Mouse (Mus musculus) neural tube, embryonic 13.5 days (tissue): ENCODE data around the gene Slc9a1. TPM values are rescaled to one million over a fixed set of nuclear protein-coding genes. Genes with fewer than 3 reads are reported as not detected.

Source experiments
- ATAC-seq: fragments of 200-750 bp; cut with Nextera tagmentation; 2 replicates; pipeline ENCODE4 v1.8.0; 2017; ENCODE audit warnings: low read depth, mild to moderate bottlenecking, moderate TSS enrichment, moderate library complexity
- H3K27ac ChIP-seq: fragments of 300-500 bp; sonication (generic); replicated peaks from 2 replicates; pipeline ENCODE4 v1.5.1; 2015; ENCODE audit warnings: moderate library complexity, mild to moderate bottlenecking, inconsistent platforms
- H3K27me3 ChIP-seq: fragments of 300-500 bp; sonication (generic); 2 replicates; pipeline ENCODE4 v1.6.1; 2015; ENCODE audit warnings: mild to moderate bottlenecking, inconsistent platforms
- H3K36me3 ChIP-seq: fragments of 300-500 bp; sonication (generic); 2 replicates; pipeline ENCODE4 v1.6.1; 2015; ENCODE audit warnings: mild to moderate bottlenecking, inconsistent platforms
- H3K4me1 ChIP-seq: fragments of 300-500 bp; sonication (generic); replicated peaks from 2 replicates; pipeline ENCODE4 v1.6.1; 2015; ENCODE audit warnings: inconsistent platforms
- H3K4me2 ChIP-seq: fragments of 300-500 bp; sonication (generic); 2 replicates; pipeline ENCODE4 v1.6.1; 2015; ENCODE audit warnings: inconsistent platforms, mild to moderate bottlenecking, moderate library complexity
- H3K4me3 ChIP-seq: fragments of 300-500 bp; sonication (generic); 2 replicates; pipeline ENCODE4 v1.5.1; 2015; ENCODE audit warnings: mild to moderate bottlenecking, inconsistent platforms
- H3K9ac ChIP-seq: fragments of 300-500 bp; sonication (generic); 2 replicates; pipeline ENCODE4 v1.6.1; 2015; ENCODE audit warnings: moderate library complexity, mild to moderate bottlenecking, inconsistent platforms
- H3K9me3 ChIP-seq: fragments of 300-500 bp; sonication (generic); 2 replicates; pipeline ENCODE4 v1.6.1; 2016; ENCODE audit warnings: inconsistent platforms
- WGBS: fragments of 180-500 bp; shearing (Covaris S2); methylation state at CpG from one replicate; pipeline ENCODE4 v1.1.7; 2015; 5-methylcytosine and 5-hydroxymethylcytosine counted together
- polyA plus RNA-seq: library from polyadenylated mRNA; unstranded; fragments of >200 nt; fragmentation: Nextera tagmentation; extraction: Ambion mirVana; gene quantifications from 2 replicates; pipeline ENCODE4 v1.2.1, GENCODE M21; 2015

Gene Slc9a1
- polyA plus RNA-seq, 1 experiment from 2014 or later: 7.1 TPM

DNA sequence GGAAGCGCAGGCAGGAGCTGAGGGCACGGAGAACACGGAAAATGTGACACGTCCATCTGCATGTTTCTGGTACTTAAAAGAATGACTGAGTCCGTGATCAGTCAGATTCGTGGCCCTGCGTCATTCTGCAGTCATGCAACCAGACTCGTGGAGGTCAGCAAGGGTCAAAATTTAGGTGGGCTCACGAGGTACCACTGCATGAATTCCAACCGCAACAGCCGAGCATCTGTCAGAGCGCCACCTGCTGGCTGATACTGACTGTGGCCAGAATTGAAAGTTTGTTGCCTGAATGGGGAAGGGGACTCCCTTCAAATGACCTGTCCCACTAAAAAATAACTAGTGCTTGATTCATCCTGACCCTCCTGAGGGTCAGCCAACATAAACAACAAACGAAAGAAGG, 80.2 kb downstream of the Slc9a1 start:
- no peak overlapping the region for H3K9ac ChIP-seq
- H3K4me2 ChIP-seq: 0 out of 2 replicates have a peak overlapping the region, but pooled peaks have one; percentile 11
- no peak for ATAC-seq
- no peaks in the 10 kb centered on the region for H3K9me3 ChIP-seq
- H3K36me3 ChIP-seq: no peaks in the 10 kb centered on the region
- 0 out of 2 replicates have a peak, but pooled peaks cover 12% of the 10 kb centered on the region for H3K4me1 ChIP-seq
- 17% methylated on average over 13 of the region's 13 CpGs for WGBS
- no peak overlapping the region for H3K4me3 ChIP-seq
- no peak overlapping the region for H3K27ac ChIP-seq
- no peaks in the 10 kb centered on the region for H3K27me3 ChIP-seq

DNA sequence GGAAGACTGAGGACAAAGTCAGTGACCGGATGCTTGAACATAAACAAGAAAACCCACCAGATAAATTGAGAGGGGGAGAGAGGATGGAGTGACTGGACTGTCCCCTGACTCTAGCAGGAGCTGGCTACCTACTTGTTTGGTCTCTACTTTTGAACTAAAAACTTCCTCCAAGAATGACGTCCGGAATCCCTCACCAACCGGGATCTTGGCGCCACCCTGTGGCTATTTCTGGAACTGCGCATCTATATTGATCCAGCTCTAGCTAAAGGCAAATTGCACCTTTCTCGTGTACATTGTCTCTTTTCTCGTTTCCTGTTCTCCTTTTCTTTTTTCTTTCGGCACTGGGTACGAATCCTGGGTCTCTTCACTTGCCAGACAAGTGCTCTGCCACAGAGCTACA, 82.0 kb downstream of the Slc9a1 start:
- ATAC-seq: no peak
- WGBS: 14% methylated on average over 10 of the region's 10 CpGs
- H3K27ac ChIP-seq: no peak overlapping the region
- no peaks in the 10 kb centered on the region for H3K9me3 ChIP-seq
- H3K27me3 ChIP-seq: no peaks in the 10 kb centered on the region
- no peak overlapping the region for H3K4me3 ChIP-seq
- H3K36me3 ChIP-seq: no peaks in the 10 kb centered on the region
- H3K4me1 ChIP-seq: 0 out of 2 replicates have a peak, but pooled peaks cover 12% of the 10 kb centered on the region
- H3K9ac ChIP-seq: no peak overlapping the region
- H3K4me2 ChIP-seq: no peak overlapping the region

DNA sequence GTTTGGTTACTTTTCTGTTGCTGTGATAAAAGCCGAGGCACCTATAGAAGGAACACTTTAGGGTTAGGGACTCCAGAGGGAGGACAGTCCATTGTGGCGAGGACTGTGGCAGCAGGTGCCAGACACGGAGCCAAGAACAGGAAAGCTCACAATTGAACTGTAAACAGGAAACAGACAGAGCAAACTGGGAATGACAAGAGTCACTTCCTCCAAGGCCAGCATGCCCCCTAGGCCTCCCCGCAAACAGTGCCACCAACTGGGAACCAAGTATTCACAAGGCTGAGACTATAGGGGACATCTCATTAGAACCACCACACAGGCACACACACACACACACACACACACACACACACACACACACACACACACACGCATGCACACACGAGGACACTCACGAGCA, 82.9 kb downstream of the Slc9a1 start:
- Histone ChIP-seq H3K4me1 (0 out of 2 replicates have a peak, but pooled peaks cover 12% of the 10 kb centered on the region), H3K27me3 (no peaks in the 10 kb centered on the region), H3K9ac (no peak overlapping the region), H3K36me3 (no peaks in the 10 kb centered on the region), H3K27ac (no peak overlapping the region), H3K9me3 (no peaks in the 10 kb centered on the region), H3K4me2 (no peak overlapping the region), H3K4me3 (no peak overlapping the region)
- ATAC-seq: no peak
- 73% methylated on average over 7 of the region's 7 CpGs for WGBS

DNA sequence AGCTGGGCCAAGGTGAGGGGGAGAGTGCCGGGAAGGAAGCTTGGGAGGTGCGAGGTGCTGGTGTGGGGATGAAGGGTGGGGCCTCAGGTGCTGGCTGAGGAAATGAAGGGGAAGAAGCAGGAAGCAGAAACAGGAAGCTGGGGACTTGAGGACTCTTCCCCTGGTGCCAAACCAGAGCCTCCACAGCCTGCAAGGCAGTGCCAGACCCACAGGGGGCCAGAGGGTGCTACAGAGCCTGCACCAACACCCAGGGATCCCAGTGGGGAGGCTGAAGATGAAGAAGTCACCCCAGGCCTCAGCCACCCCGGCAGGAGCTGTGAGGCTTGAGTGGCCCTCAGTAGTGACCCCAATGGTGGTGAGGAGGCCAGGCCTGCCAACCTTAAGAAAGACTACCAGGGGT, 88.5 kb downstream of the Slc9a1 start:
- Histone ChIP-seq H3K4me1 (no peaks in the 10 kb centered on the region), H3K9ac (no peak overlapping the region), H3K4me3 (no peak overlapping the region), H3K36me3 (no peaks in the 10 kb centered on the region), H3K9me3 (no peaks in the 10 kb centered on the region), H3K27ac (no peak overlapping the region), H3K4me2 (no peak overlapping the region), H3K27me3 (no peaks in the 10 kb centered on the region)
- ATAC-seq: no peak
- WGBS: 75% methylated on average over 3 of the region's 3 CpGs

DNA sequence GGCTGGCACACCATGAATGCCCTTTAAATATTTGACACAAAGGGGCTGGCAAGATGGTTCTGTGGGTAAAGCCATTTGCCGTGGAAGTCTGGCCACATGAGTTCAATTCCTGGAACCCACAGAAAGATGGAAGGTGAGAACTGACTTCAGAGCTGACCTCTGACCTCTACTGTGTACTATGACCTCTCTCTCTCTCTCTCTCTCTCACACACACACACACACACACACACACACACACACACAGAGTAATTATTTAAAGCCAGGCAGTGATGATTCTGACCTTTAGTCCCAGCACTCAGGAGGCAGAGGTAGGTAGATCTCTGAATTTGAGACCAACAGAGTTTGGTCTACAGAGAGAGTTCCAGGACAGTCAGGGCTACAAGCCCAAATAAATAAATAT, 90.5 kb downstream of the Slc9a1 start:
- Histone ChIP-seq H3K4me1 (no peaks in the 10 kb centered on the region), H3K27me3 (no peaks in the 10 kb centered on the region), H3K9ac (no peak overlapping the region), H3K4me3 (no peak overlapping the region), H3K9me3 (no peaks in the 10 kb centered on the region), H3K4me2 (no peak overlapping the region), H3K36me3 (no peaks in the 10 kb centered on the region), H3K27ac (no peak overlapping the region)
- no peak for ATAC-seq
- 92% methylated on average over 1 of the region's 1 CpGs for WGBS

DNA sequence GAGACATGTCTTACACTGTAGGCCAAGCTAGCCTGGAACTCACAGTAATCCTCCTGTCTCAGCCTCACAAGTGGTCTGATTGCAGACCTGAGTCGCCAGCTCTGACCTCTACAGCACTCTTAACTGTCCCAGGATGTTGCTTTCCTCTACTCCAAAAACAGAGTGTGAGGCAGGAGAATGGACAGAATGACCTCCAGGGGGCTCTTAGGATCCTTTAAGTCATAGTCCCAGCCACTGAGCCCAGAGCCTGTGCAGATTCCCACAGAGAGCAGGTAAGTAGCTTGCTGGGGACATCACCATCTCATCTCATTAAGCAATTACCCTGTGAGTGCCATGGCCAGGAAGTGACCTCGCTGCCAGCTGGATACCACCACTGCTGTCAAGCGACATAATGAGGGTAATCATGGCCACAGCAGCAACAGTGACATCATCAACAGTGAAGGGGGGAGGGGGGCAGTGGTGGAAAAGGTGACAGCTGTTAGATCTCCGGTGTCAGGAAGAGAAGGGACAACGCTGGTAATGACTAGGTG, 91.4 kb downstream of the Slc9a1 start:
- H3K9me3 ChIP-seq: no peaks in the 10 kb centered on the region
- H3K9ac ChIP-seq: no peak overlapping the region
- H3K27me3 ChIP-seq: no peaks in the 10 kb centered on the region
- no peaks in the 10 kb centered on the region for H3K36me3 ChIP-seq
- WGBS: 36% methylated on average over 5 of the region's 5 CpGs
- H3K27ac ChIP-seq: no peak overlapping the region
- ATAC-seq: no peak
- H3K4me2 ChIP-seq: no peak overlapping the region
- H3K4me1 ChIP-seq: no peaks in the 10 kb centered on the region
- H3K4me3 ChIP-seq: no peak overlapping the region

DNA sequence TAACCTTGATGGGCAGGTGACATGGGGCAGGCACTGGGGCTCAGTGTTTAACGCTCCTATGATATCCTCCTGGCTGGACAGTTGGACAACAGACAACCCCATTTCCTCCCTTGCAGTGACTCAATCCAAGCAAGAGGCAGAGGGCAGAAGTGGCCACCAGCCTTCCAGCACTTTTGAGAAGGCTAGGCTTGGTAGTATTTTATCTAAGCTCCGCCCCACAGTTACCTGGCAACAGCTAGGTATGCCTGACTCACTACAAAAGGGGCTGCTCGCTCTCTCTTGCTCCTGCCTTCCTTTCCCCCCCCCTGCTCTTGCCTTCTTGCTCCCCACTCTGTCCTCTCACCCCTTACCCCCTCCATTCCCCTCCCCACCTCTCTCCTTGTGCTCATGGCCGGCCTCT, 91.9 kb downstream of the Slc9a1 start:
- WGBS: 78% methylated on average over 4 of the region's 4 CpGs
- Histone ChIP-seq H3K9me3 (no peaks in the 10 kb centered on the region), H3K4me1 (no peaks in the 10 kb centered on the region), H3K27ac (no peak overlapping the region), H3K4me3 (no peak overlapping the region), H3K4me2 (no peak overlapping the region), H3K9ac (no peak overlapping the region), H3K27me3 (no peaks in the 10 kb centered on the region), H3K36me3 (no peaks in the 10 kb centered on the region)
- no peak for ATAC-seq

DNA sequence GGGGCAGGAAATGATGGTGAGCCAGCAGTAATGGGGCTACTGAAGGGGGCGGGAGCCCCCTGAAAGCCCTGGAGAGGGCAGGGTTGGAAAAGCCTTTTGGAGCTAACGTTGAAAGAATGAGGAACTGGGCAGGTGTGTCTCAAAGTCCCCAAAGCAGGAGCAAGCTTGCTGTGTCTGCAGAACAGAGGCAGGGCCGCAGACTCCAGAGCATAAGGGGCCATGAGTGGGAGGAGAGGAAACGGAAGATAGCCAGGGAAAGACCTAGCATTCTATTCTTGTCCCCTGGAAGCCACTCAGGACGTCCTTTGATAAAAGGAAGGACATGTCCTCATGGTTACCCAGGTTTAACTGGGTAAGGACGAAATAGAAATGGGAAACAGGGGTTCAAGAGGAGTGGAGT, 93.7 kb downstream of the Slc9a1 start:
- H3K27me3 ChIP-seq: peaks cover 5% of the 10 kb centered on the region
- no peaks in the 10 kb centered on the region for H3K9me3 ChIP-seq
- H3K9ac ChIP-seq: no peak overlapping the region
- 62% methylated on average over 6 of the region's 6 CpGs for whole genome bisulfite sequencing
- no peak overlapping the region for H3K4me2 ChIP-seq
- H3K4me3 ChIP-seq: no peak overlapping the region
- H3K27ac ChIP-seq: no peak overlapping the region
- ATAC-seq: no peak
- H3K4me1 ChIP-seq: peaks cover 5% of the 10 kb centered on the region
- H3K36me3 ChIP-seq: no peaks in the 10 kb centered on the region

DNA sequence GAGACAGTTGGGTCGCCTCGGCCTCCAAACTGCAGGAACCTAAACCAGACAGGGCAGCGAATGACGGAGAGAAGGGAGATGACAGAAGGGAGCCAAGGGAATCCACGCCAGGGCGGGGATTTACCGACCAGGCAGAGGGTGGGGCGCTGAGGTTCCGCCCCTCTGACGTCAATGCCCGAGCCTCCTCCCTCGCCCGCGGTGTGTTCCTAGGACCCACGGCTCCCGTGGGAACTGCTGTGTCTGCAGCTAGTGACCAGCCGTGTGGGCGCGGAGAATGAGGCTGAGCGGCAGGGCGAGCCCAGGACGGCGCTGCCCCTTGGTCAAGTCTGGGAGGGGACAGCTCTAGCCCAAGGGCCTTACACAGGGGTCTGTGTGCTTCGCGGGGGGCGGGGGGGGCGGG, 98.6 kb downstream of the Slc9a1 start:
- WGBS: 0% methylated on average over 25 of the region's 27 CpGs
- ATAC-seq: peak; percentile 72; the same call in 1 of the 2 replicates
- peaks cover 18% of the 10 kb centered on the region for H3K4me1 ChIP-seq
- no peaks in the 10 kb centered on the region for H3K9me3 ChIP-seq
- H3K4me3 ChIP-seq: peak overlapping the region; percentile 39
- H3K36me3 ChIP-seq: no peaks in the 10 kb centered on the region
- peak overlapping the region; percentile 64 for H3K4me2 ChIP-seq
- H3K9ac ChIP-seq: peak overlapping the region; percentile 55
- peaks cover 21% of the 10 kb centered on the region for H3K27me3 ChIP-seq
- no peak overlapping the region for H3K27ac ChIP-seq

DNA sequence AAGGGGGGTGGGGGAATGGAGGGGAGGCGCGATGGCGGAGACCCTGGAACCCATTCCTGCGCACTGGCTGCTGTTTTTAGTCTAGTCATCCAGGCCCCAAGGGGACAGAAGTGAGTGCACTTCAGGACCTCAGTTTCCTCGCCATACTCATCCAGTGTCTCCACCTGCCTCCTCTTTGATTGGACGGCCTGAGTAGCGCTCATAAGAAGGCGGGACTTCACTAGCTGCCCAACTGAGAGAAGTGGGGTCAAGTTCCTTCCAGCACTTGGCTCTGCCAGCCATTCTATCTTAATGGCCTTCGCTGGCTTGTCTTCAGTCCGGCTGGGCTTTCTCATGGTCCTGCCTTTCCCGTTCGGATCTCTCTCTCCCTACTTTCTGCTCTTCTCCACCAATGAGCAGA, 99.6 kb downstream of the Slc9a1 start:
- Histone ChIP-seq H3K27ac (no peak overlapping the region), H3K36me3 (no peaks in the 10 kb centered on the region), H3K4me2 (no peak overlapping the region), H3K27me3 (peaks cover 21% of the 10 kb centered on the region), H3K9me3 (no peaks in the 10 kb centered on the region), H3K4me3 (no peak overlapping the region), H3K4me1 (peaks cover 18% of the 10 kb centered on the region), H3K9ac (no peak overlapping the region)
- no peak for ATAC-seq
- 15% methylated on average over 12 of the region's 12 CpGs for WGBS

DNA sequence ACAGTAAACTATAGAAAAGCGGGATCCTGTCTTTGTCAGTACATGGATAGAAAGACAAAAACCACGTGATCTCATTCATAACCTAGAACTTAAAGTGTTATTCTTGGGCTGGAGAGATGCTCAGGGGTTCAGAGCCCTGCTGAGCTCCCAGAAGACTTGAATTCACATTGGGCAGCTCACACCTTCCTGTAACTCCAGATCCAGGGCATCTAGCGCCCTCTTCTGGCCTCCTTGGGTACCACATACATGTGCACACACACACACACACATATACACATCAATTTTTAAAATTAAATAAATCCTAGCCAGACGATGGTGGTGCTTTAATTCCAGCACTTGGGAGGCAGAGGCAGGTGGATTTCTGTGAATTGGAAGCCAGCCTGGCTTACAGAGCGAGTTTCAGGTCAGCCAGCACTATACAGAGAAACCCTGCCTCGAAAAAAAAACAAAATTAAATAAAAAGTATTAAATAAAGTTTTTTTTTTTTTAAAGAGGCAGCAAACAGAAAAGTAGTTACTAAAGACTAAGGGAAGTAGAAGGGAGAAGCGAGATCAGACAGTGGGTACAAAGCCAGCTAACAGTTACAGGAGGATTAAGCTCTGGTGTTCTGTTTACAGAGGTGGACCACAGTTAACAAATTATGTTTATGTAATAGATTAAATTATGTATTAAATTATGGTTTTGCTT, 101.8 kb downstream of the Slc9a1 start:
- Histone ChIP-seq H3K27me3 (peaks cover 32% of the 10 kb centered on the region), H3K27ac (no peak overlapping the region), H3K4me2 (no peak overlapping the region), H3K36me3 (no peaks in the 10 kb centered on the region), H3K9me3 (no peaks in the 10 kb centered on the region), H3K4me3 (no peak overlapping the region), H3K4me1 (peaks cover 18% of the 10 kb centered on the region), H3K9ac (no peak overlapping the region)
- WGBS: 75% methylated on average over 7 of the region's 7 CpGs
- no peak for ATAC-seq
